ENCODE assay signal across 8 mouse cellular contexts in the genomic region with DNA sequence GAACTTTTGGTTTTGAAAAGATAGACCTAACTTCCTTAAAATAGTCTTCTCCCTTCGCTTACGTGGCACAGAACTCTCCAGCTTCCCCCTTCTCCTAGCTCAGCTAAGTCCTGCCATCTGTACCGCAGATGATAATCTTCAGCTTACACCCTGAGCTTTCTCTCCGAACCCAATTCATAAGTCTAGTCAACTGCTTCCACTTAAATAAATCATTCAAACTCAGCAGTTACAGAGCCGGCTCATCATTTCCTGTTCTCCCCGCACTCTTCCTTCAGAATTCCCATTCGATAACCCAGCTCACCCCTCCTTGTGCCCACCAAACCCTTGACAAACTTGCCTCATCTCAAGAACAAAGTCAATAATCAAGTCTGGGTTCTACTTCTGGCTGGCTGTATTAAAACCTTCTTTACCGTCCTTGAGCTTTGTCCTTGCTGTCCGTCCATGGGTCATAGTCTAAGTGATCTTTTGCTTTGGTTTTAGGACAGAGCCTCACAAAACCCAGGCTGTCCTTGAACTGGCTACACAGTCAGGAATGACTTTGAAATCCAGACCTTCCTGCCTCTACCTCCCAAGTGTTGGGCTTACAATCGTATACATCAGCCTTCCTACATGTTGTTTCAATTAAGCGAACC. TPM values are rescaled to one million over a fixed set of nuclear protein-coding genes. Genes with fewer than 3 reads are reported as not detected.
A peak's percentile ranks its signal among the peaks of the same experiment; 100 is the strongest.
DNase-seq lines count a peak whose midpoint lies in the region; ATAC-seq and TF ChIP-seq lines count a peak whose summit lies in the region.

No protein-coding gene starts in this region.

- no peak for TF ChIP-seq POLR2A in olfactory bulb, adult 2 months (IDR thresholded peaks at IDR 0.05; ENCODE audit: insufficient read depth, low read depth, low read length)

- WGBS in lung, postnatal 0 days = 39% methylated on average over 11 of the region's 11 CpGs
- WGBS in limb, embryonic 13.5 days = 62% methylated on average over 11 of the region's 11 CpGs
- WGBS in olfactory bulb, adult 2 months = 54% methylated on average over 11 of the region's 11 CpGs

- H3K4me1 ChIP-seq in lung, postnatal 0 days (ENCODE audit: insufficient read depth, low read depth, low read length) = peaks cover 7% of the 10 kb centered on the region; the same call in 1 of the 2 replicates
- H3K4me1 ChIP-seq in erythroblast, embryonic 14.5 days (ENCODE audit: control insufficient read depth) = peaks cover 25% of the 10 kb centered on the region
- H3K4me1 ChIP-seq in limb, embryonic 13.5 days = peaks cover 14% of the 10 kb centered on the region
- H3K4me1 ChIP-seq in olfactory bulb, adult 2 months (ENCODE audit: control insufficient read depth, insufficient read depth, low read length) = no peaks in the 10 kb centered on the region

- TF ChIP-seq CTCF in lung, postnatal 0 days (IDR thresholded peaks at IDR 0.05) = no peak
- TF ChIP-seq CTCF in olfactory bulb, adult 2 months (IDR thresholded peaks at IDR 0.05; ENCODE audit: insufficient read depth, low read depth, low read length) = no peak

- H3K4me2 ChIP-seq in lung, postnatal 0 days (replicated peaks; ENCODE audit: low read depth, low read length) = peak overlapping the region; percentile 74
- peak overlapping the region; percentile 70 for H3K4me2 ChIP-seq in limb, embryonic 13.5 days (replicated peaks)

- TF ChIP-seq EP300 in lung, postnatal 0 days (IDR thresholded peaks at IDR 0.05) = no peak

- DNase-seq in lung, postnatal 0 days (ENCODE audit: low spot score) = peak; percentile 57
- no peak for DNase-seq in lung, adult 18-20 months
- DNase-seq in embryo, embryonic 10 days (ENCODE audit: low spot score) = no peak
- no peak for DNase-seq in spleen, adult 18-20 months
- DNase-seq in left cerebral cortex, postnatal 14 days (ENCODE audit: low spot score in 2 of 2) = no peak

- peak overlapping the region; percentile 37; the same call in 1 of the 2 replicates for H3K9ac ChIP-seq in lung, postnatal 0 days (replicated peaks; ENCODE audit: low read depth)
- peak overlapping the region; percentile 77 for H3K9ac ChIP-seq in limb, embryonic 13.5 days

- peak overlapping the region; percentile 64 for H3K4me3 ChIP-seq in lung, postnatal 0 days (ENCODE audit: low read depth, low read length)
- peak overlapping the region; percentile 68 for H3K4me3 ChIP-seq in erythroblast, embryonic 14.5 days (replicated peaks)
- peak overlapping the region; percentile 67 for H3K4me3 ChIP-seq in limb, embryonic 13.5 days
- H3K4me3 ChIP-seq in olfactory bulb, adult 2 months (ENCODE audit: insufficient read depth, low read depth, low read length) = peak overlapping the region; percentile 69

- no peaks in the 10 kb centered on the region for H3K27me3 ChIP-seq in lung, postnatal 0 days (replicated peaks; ENCODE audit: insufficient read depth, low read length)
- H3K27me3 ChIP-seq in erythroblast, embryonic 14.5 days (ENCODE audit: control insufficient read depth) = no peaks in the 10 kb centered on the region
- H3K27me3 ChIP-seq in limb, embryonic 13.5 days = no peaks in the 10 kb centered on the region

- no peaks in the 10 kb centered on the region for H3K36me3 ChIP-seq in lung, postnatal 0 days (ENCODE audit: insufficient read depth, low read length)
- peaks cover 27% of the 10 kb centered on the region for H3K36me3 ChIP-seq in erythroblast, embryonic 14.5 days (ENCODE audit: control insufficient read depth)
- H3K36me3 ChIP-seq in limb, embryonic 13.5 days = peaks cover 23% of the 10 kb centered on the region

- peak overlapping the region; percentile 71 for H3K27ac ChIP-seq in lung, postnatal 0 days (ENCODE audit: low read length)
- H3K27ac ChIP-seq in limb, embryonic 13.5 days = 0 out of 2 replicates have a peak overlapping the region, but pooled peaks have one; percentile 10
- H3K27ac ChIP-seq in olfactory bulb, adult 2 months (ENCODE audit: insufficient read depth, low read depth, low read length) = 0 out of 2 replicates have a peak overlapping the region, but pooled peaks have one; percentile 47

- H3K9me3 ChIP-seq in lung, postnatal 0 days (ENCODE audit: low read length) = no peaks in the 10 kb centered on the region
- H3K9me3 ChIP-seq in erythroblast, embryonic 14.5 days (ENCODE audit: control insufficient read depth, low read length) = peaks cover 8% of the 10 kb centered on the region
- peaks cover 5% of the 10 kb centered on the region for H3K9me3 ChIP-seq in limb, embryonic 13.5 days

- intact Hi-C loops in left cerebral cortex, postnatal 14 days (cut with DNase I) = no loop called here

- ATAC-seq in lung, postnatal 0 days = peak; percentile 8
- peak; percentile 3; the same call in 1 of the 2 replicates for ATAC-seq in limb, embryonic 13.5 days (ENCODE audit: low FRiP score, low read depth)

RNA-seq across cellular contexts. Expression of a gene that starts 0.6 kb away (rescaled TPM):
- 64.9 and 69.3 TPM in 2 replicates for polyA plus RNA-seq in lung, postnatal 0 days (2015; fragmentation: Nextera tagmentation; extraction: Ambion mirVana)
- polyA plus RNA-seq in erythroblast, embryonic 14.5 days (2012) = 0.07 and 0.20 TPM in 2 replicates
- 93.0 and 104 TPM in 2 replicates for polyA plus RNA-seq in limb, embryonic 13.5 days (2015; fragmentation: Nextera tagmentation; extraction: Ambion mirVana)
- polyA plus RNA-seq in olfactory bulb, adult 2 months (2012; ENCODE audit: insufficient read depth, insufficient read length, low replicate concordance, missing spikeins) = not detected in 2 replicates
- total RNA-seq in left cerebral cortex, postnatal 14 days (2021) = 10 to 100 TPM; 53.8 to 59.1 TPM

RNA-seq across cellular contexts. Expression of a gene that starts 0.9 kb away (rescaled TPM):
- polyA plus RNA-seq in lung, postnatal 0 days (2015; fragmentation: Nextera tagmentation; extraction: Ambion mirVana) = 5.0 and 7.5 TPM in 2 replicates
- 0.03 TPM in 1 of 2 replicates, not detected in the other for polyA plus RNA-seq in erythroblast, embryonic 14.5 days (2012)
- 3.3 and 3.7 TPM in 2 replicates for polyA plus RNA-seq in limb, embryonic 13.5 days (2015; fragmentation: Nextera tagmentation; extraction: Ambion mirVana)
- not detected in 2 replicates for polyA plus RNA-seq in olfactory bulb, adult 2 months (2012; ENCODE audit: insufficient read depth, insufficient read length, low replicate concordance, missing spikeins)
- total RNA-seq in left cerebral cortex, postnatal 14 days (2021) = 1 to 10 TPM; 2.2 to 3.2 TPM

RNA-seq across cellular contexts. Expression of a gene that starts 23.1 kb away (rescaled TPM):
- polyA plus RNA-seq in lung, postnatal 0 days (2015; fragmentation: Nextera tagmentation; extraction: Ambion mirVana) = 0.76 and 0.91 TPM in 2 replicates
- polyA plus RNA-seq in erythroblast, embryonic 14.5 days (2012) = not detected in 2 replicates
- 0.28 and 0.49 TPM in 2 replicates for polyA plus RNA-seq in limb, embryonic 13.5 days (2015; fragmentation: Nextera tagmentation; extraction: Ambion mirVana)
- polyA plus RNA-seq in olfactory bulb, adult 2 months (2012; ENCODE audit: insufficient read depth, insufficient read length, low replicate concordance, missing spikeins) = not detected in 2 replicates
- under 1 TPM; 0.62 to 0.76 TPM for total RNA-seq in left cerebral cortex, postnatal 14 days (2021)

RNA-seq across cellular contexts. Expression of a gene that starts 29.6 kb away (rescaled TPM):
- polyA plus RNA-seq in lung, postnatal 0 days (2015; fragmentation: Nextera tagmentation; extraction: Ambion mirVana) = 27.9 and 36.0 TPM in 2 replicates
- polyA plus RNA-seq in erythroblast, embryonic 14.5 days (2012) = 0.30 and 0.45 TPM in 2 replicates
- 19.5 and 20.4 TPM in 2 replicates for polyA plus RNA-seq in limb, embryonic 13.5 days (2015; fragmentation: Nextera tagmentation; extraction: Ambion mirVana)
- polyA plus RNA-seq in olfactory bulb, adult 2 months (2012; ENCODE audit: insufficient read depth, insufficient read length, low replicate concordance, missing spikeins) = not detected in 2 replicates
- 10 to 100 TPM in 1 of 2 experiments, 1 to 10 TPM in 1; 8.8 to 14.8 TPM for total RNA-seq in left cerebral cortex, postnatal 14 days (2021)

RNA-seq across cellular contexts. Expression of a gene that starts 41.5 kb away (rescaled TPM):
- not detected in 2 replicates for polyA plus RNA-seq in lung, postnatal 0 days (2015; fragmentation: Nextera tagmentation; extraction: Ambion mirVana)
- polyA plus RNA-seq in erythroblast, embryonic 14.5 days (2012) = not detected in 2 replicates
- 0.14 and 0.23 TPM in 2 replicates for polyA plus RNA-seq in limb, embryonic 13.5 days (2015; fragmentation: Nextera tagmentation; extraction: Ambion mirVana)
- polyA plus RNA-seq in olfactory bulb, adult 2 months (2012; ENCODE audit: insufficient read depth, insufficient read length, low replicate concordance, missing spikeins) = not detected in 2 replicates
- 1 to 10 TPM; 1.4 to 1.9 TPM for total RNA-seq in left cerebral cortex, postnatal 14 days (2021)

Comparison
In these comparisons a context has a peak if more than half of its experiments do, and no peak if none do; other contexts are left out.
1. H3K27ac ChIP-seq: peak in every context shown above with its lines; median percentile 71 in lung, postnatal 0 days; 47 in olfactory bulb, adult 2 months; 10 in limb, embryonic 13.5 days.
2. RNA of a gene that starts 0.6 kb away (polyA plus RNA-seq): not detected in olfactory bulb, adult 2 months, 93.0 to 104 TPM in limb, embryonic 13.5 days and 64.9 to 69.3 TPM in lung, postnatal 0 days; 0.07 to 0.20 TPM in erythroblast, embryonic 14.5 days; every median in the first group is over 10 times any median in the second.
3. Peak in every context shown above with its lines, with median percentiles within 50 percentile points of each other: H3K4me3 ChIP-seq.